Mouse (Mus musculus): ENCODE measurements around the gene Vps37c.

DNA sequence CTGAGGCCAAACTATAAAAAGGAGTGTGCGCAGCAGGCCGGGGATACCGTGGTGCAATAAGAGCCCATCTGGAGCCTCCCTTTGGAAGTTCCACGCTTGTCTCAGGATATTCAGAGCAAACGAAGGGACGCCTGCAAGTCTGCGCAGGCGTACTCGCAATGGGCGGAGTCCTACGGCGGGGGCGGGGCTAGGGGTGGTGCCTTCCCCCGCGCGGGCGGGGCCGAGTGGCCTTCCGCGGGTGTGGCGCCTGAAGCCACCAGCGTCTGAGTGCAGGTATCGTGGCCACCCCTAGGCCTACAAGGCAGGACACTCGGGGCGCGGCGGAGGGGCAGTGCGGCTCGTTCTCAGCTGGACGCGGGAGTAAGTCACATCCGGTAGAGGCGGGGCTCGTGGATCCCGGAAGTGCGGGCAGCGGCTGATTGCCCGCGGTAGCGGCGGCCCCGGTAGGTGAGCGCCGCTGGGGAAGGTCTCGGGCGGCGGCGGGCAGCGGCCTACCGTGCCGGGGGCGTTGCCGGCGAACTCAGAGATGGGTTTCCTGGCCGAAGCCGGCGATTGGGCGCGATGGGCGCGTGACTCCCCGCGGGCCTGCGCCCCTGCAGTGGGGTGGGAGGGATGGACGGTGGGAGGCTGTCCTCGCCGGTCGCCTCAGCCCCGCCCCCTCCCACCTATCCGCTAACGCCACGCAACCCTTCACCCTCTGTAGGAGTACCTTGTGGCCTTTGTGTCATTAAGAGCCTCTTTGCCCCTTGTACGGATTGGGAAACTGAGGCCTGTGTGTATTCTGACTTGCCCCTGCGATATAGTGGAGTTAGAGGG lies at the start of gene Vps37c:
- TF ChIP-seq GATA1 (IDR thresholded peaks at IDR 0.05; ENCODE audit: low read length) (no peak), TAL1 (IDR thresholded peaks at IDR 0.05; ENCODE audit: low read length) (no peak)

All from erythroblast, embryonic 14.5 days (primary cell).